Mouse (Mus musculus) ES-E14 (cell line): ENCODE results near the gene Col8a2. TPM values are rescaled to one million over a fixed set of nuclear protein-coding genes. Genes with fewer than 3 reads are reported as not detected.

Experiments used
- DNase-seq: peaks from one replicate; pipeline ENCODE4 v3.0.0-alpha.2; 2013; ENCODE audit warnings: low read depth, low spot score
- H3K27ac ChIP-seq: 2 replicates; pipeline ENCODE4 v1.5.1; 2012; ENCODE audit warnings: low read depth, mild to moderate bottlenecking, low read length, moderate library complexity, mixed read lengths; ENCODE audit not compliant: poor library complexity, insufficient read depth, severe bottlenecking
- H3K36me3 ChIP-seq: 2 replicates; pipeline ENCODE4 v1.6.1; 2012; ENCODE audit warnings: mild to moderate bottlenecking, low read length, moderate library complexity, mixed read lengths; ENCODE audit not compliant: control insufficient read depth, poor library complexity, insufficient read depth, severe bottlenecking
- H3K4me1 ChIP-seq, 2 experiments: fragments of 150-350 bp in 1 of 2; sonication (generic) in 1 of 2; 2 replicates each; pipeline ENCODE4 v1.6.1; 2012; ENCODE audit warnings: low read length in 2 of 2, mild to moderate bottlenecking in 1 of 2, mixed read lengths in 1 of 2; ENCODE audit not compliant: control insufficient read depth in 2 of 2, insufficient read depth in 2 of 2, poor library complexity in 1 of 2
- H3K4me3 ChIP-seq, 2 experiments: fragments of 150-350 bp in 1 of 2; sonication (generic) in 1 of 2; 2 replicates each; pipeline ENCODE4 v1.5.1; 2012; ENCODE audit warnings: low read length in 2 of 2, low read depth in 1 of 2, mild to moderate bottlenecking in 1 of 2, mixed read lengths in 1 of 2; ENCODE audit not compliant: insufficient read depth in 1 of 2, poor library complexity in 1 of 2, severe bottlenecking in 1 of 2
- H3K9ac ChIP-seq: 2 replicates; pipeline ENCODE4 v1.6.1; 2012; ENCODE audit warnings: low read depth, mild to moderate bottlenecking, low read length, mixed read lengths; ENCODE audit not compliant: poor library complexity, insufficient read depth, severe bottlenecking
- H3K9me3 ChIP-seq: fragments of 150-350 bp; sonication (generic); 2 replicates; pipeline ENCODE4 v1.6.1; 2012; ENCODE audit warnings: low read depth, mild to moderate bottlenecking, low read length; ENCODE audit not compliant: control insufficient read depth, insufficient read depth
- CHD2 ChIP-seq: IDR thresholded peaks from 2 replicates; pipeline ENCODE4 v1.6.1; 2014; ENCODE audit warnings: mild to moderate bottlenecking, low read depth, low read length, inconsistent platforms
- HCFC1 ChIP-seq: IDR thresholded peaks from 2 replicates; pipeline ENCODE4 v1.6.1; 2012; ENCODE audit warnings: low read length, inconsistent platforms, borderline replicate concordance; ENCODE audit not compliant: insufficient read depth
- MAFK ChIP-seq: IDR thresholded peaks from 2 replicates; pipeline ENCODE4 v1.6.1; 2014; ENCODE audit warnings: mild to moderate bottlenecking, low read depth, low read length, inconsistent platforms; ENCODE audit not compliant: insufficient read depth
- ZC3H11A ChIP-seq: IDR thresholded peaks from 2 replicates; pipeline ENCODE4 v1.6.1; 2012; ENCODE audit warnings: low read depth, mild to moderate bottlenecking, inconsistent platforms, low read length, borderline replicate concordance
- ZNF384 ChIP-seq: IDR thresholded peaks from 2 replicates; pipeline ENCODE4 v1.6.1; 2012; ENCODE audit warnings: low read depth, low read length, inconsistent platforms
- in situ Hi-C, 2 experiments: fragments of 600-800 bp; cut with MboI; formaldehyde crosslinking; loops; one replicate each; pipeline ENCODE4 v1.15.1; 2025; ENCODE audit warnings: low sequenced_read_pairs in 2 of 2, inconsistent platforms in 1 of 2; ENCODE audit not compliant: unreplicated experiment in 2 of 2
- total RNA-seq: library from RNA; depleted of rRNA; stranded (reverse); fragments of 300-350 nt; gene quantifications from 2 replicates; pipeline ENCODE4 v1.2.3, GENCODE M21; 2012

The Col8a2 gene
- total RNA-seq, 1 experiment, result 3.7 TPM

DNA sequence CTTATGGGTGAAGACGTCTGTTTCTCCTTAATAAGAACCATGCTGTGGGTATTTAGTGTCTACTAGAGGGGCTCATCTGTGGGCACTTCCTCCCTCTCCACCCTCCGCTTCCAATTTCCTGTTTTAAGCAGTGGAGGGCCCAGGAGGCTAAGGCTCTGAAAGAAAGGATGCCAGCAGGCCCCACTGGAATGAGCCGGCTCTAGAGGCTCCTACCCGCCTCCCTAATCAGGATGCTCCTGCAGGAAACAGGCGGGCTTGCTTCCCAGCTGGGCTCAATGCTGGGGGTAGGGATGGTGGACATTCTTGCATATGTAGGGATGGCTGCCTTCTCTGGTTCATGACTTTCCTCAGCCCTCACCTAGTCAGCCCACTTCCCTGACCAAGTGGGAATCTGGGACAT is 26.6 kb downstream of the Col8a2 start:
- H3K4me3 ChIP-seq, result no peak overlapping the region
- no peak overlapping the region for H3K9ac ChIP-seq
- TF ChIP-seq ZC3H11A (no peak), HCFC1 (no peak), ZNF384 (no peak), MAFK (no peak), CHD2 (no peak)
- in situ Hi-C loops, result no loop called here
- no peak for DNase-seq
- H3K27ac ChIP-seq, result no peak overlapping the region
- no peaks in the 10 kb centered on the region for H3K9me3 ChIP-seq
- H3K4me1 ChIP-seq, result peaks cover 2 to 5% of the 10 kb centered on the region in 2 experiments; a peak in 1 of 4 replicates
- peaks cover 26% of the 10 kb centered on the region for H3K36me3 ChIP-seq

DNA sequence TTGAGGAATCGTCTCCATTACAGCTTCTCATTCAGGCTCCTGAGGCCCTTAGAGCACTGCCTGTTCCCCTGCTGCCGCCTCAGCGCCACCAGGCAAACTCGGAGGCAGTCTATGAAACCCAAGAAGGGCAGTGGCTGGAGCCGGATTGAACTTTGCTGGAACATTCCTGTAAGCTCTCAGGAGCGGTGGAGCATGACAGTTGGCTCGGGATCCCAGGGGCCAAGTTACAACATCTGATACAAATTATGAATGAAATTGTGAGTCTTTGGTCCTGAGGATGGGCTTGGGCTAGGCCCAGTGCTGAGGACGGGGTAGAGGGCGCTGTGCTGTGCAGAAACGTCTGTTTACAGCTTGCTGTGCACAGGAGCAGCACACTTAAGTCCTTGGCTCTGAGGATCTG is 27.8 kb downstream of the Col8a2 start:
- Histone ChIP-seq H3K4me3 (no peak overlapping the region), H3K9ac (no peak overlapping the region), H3K36me3 (peaks cover 30% of the 10 kb centered on the region), H3K27ac (no peak overlapping the region), H3K4me1 (peaks cover 2% of the 10 kb centered on the region in 2 experiments; a peak in 1 of 4 replicates), H3K9me3 (no peaks in the 10 kb centered on the region)
- in situ Hi-C loops, result no loop called here
- TF ChIP-seq MAFK (no peak), ZNF384 (no peak), HCFC1 (no peak), CHD2 (no peak), ZC3H11A (no peak)
- DNase-seq, result no peak

DNA sequence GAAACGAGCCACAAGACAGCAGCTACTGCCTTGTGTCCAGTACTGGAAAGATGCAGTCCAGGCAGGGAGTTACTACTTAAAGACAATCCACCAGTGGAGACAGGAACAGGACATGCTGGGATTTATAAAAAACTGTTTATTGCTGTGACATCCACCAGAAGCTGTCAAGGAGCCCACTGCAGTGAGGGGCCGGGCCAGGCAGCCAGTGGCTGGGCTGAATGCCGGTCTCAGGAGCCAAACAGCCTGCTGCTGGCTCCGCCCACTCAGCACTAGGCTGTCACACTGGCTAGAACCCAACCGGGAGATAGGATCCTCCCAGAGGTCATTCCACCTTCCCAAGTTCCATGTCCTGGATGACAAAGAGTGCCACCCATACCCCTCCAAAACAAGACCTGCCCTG is 29.3 kb downstream of the Col8a2 start:
- no peak for DNase-seq
- TF ChIP-seq CHD2 (no peak), ZC3H11A (no peak), MAFK (no peak), ZNF384 (no peak), HCFC1 (no peak)
- Histone ChIP-seq H3K36me3 (peaks cover 35% of the 10 kb centered on the region), H3K9me3 (no peaks in the 10 kb centered on the region), H3K4me1 (peaks cover 0 to 2% of the 10 kb centered on the region in 2 experiments; a peak in 1 of 4 replicates), H3K4me3 (no peak overlapping the region), H3K9ac (no peak overlapping the region), H3K27ac (no peak overlapping the region)
- in situ Hi-C loops, result no loop called here

DNA sequence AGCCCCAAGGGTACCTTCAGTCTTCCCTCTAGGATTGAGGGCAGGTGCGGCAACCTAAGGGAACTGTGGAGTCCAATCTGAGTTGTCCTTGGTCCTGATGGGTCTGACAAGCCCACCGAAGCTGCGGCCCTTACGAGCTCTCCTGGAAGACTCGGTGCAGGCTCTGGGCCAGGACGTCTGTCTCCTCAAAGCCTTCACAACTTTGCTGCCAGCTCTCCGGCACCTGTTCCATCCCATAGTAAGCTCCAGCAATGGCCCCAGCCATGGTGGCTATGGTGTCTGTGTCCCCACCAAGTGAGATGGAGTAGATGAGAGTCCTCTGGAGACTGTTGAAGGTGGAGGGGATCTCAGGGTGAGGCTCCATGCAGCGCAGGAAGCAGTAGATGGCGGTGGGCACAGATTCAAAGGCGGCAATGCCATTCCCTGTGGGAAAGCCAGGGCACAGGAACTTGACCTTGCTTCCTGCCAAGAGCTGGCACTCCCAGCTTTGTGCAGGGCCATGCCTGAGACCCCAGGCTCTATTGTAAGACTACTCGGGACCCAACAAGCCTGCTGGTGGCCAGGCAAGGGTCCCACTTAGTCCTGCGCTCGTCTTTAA is 29.9 kb downstream of the Col8a2 start:
- in situ Hi-C loops, result no loop called here
- Histone ChIP-seq H3K4me1 (peaks cover 0 to 2% of the 10 kb centered on the region in 2 experiments; a peak in 1 of 4 replicates), H3K27ac (no peak overlapping the region), H3K4me3 (no peak overlapping the region), H3K9me3 (no peaks in the 10 kb centered on the region), H3K36me3 (peaks cover 35% of the 10 kb centered on the region), H3K9ac (no peak overlapping the region)
- no peak for TF ChIP-seq HCFC1
- TF ChIP-seq ZC3H11A, result no peak
- no peak for TF ChIP-seq MAFK
- TF ChIP-seq CHD2, result no peak
- TF ChIP-seq ZNF384, result no peak
- DNase-seq, result no peak
